12 mouse cellular contexts compared by ENCODE assay signal in genomic region chr10:39572050-39572671, GRCm38 (mm10). TPM values are rescaled to one million over a fixed set of nuclear protein-coding genes. Genes with fewer than 3 reads are reported as not detected.
DNase-seq lines count a peak whose midpoint lies in the region; ATAC-seq and TF ChIP-seq lines count a peak whose summit lies in the region.
"Had no signal": no experiment of that assay in that cellular context is flagged by ENCODE, and none has a peak within 500 bp of the region (broad histone marks: within the 10 kb centered on the region; RNA-seq: fewer than 3 reads in every experiment).

No protein-coding gene starts in this region.

- ATAC-seq in frontal cortex, adult (ENCODE audit: low TSS enrichment): peak; percentile 1; the same call in 1 of the 2 replicates
- 0 out of 2 replicates have a peak, but pooled peaks have one; percentile 15 for ATAC-seq in hindbrain, embryonic 13.5 days (ENCODE audit: low FRiP score)
- peak; percentile 60 for ATAC-seq in midbrain, embryonic 15.5 days (replicated peaks)
- no peak for ATAC-seq in heart, embryonic 12.5 days (ENCODE audit: insufficient number of reproducible peaks, low FRiP score)
- ATAC-seq: liver, postnatal 0 days had no signal

- H3K9ac ChIP-seq in hindbrain, embryonic 13.5 days: peak overlapping the region; percentile 51
- no peak overlapping the region for H3K9ac ChIP-seq in midbrain, embryonic 15.5 days
- no peak overlapping the region for H3K9ac ChIP-seq in heart, embryonic 12.5 days
- H3K9ac ChIP-seq: embryonic facial prominence, embryonic 15.5 days; liver, postnatal 0 days had no signal

- no peak overlapping the region for H3K4me3 ChIP-seq in hindbrain, embryonic 13.5 days
- H3K4me3 ChIP-seq in midbrain, embryonic 15.5 days: no peak overlapping the region
- no peak overlapping the region for H3K4me3 ChIP-seq in heart, embryonic 12.5 days
- H3K4me3 ChIP-seq: embryonic facial prominence, embryonic 15.5 days had no signal

- H3K4me1 ChIP-seq in hindbrain, embryonic 13.5 days (replicated peaks): peaks cover 40% of the 10 kb centered on the region
- H3K4me1 ChIP-seq in midbrain, embryonic 15.5 days: peaks cover 37% of the 10 kb centered on the region
- peaks cover 28% of the 10 kb centered on the region for H3K4me1 ChIP-seq in heart, embryonic 12.5 days (replicated peaks)

- H3K27ac ChIP-seq in hindbrain, embryonic 13.5 days: peak overlapping the region; percentile 90
- H3K27ac ChIP-seq in midbrain, embryonic 15.5 days: peak overlapping the region; percentile 77
- H3K27ac ChIP-seq in heart, embryonic 12.5 days (ENCODE audit: poor library complexity, severe bottlenecking): no peak overlapping the region

- no peak for TF ChIP-seq POLR2A in brain, embryonic 14.5 days (IDR thresholded peaks at IDR 0.05; ENCODE audit: borderline replicate concordance, extremely low read depth, insufficient read depth, insufficient read length, poor library complexity, severe bottlenecking)

- DNase-seq in frontal cortex, postnatal 25 days (ENCODE audit: low spot score in 2 of 2): no peak
- peak; percentile 78 for DNase-seq in brain, embryonic 14.5 days (ENCODE audit: low read depth)
- DNase-seq in gastrocnemius, postnatal 4 days (ENCODE audit: low spot score in 2 of 2): no peak
- DNase-seq in kidney, postnatal 36 days: no peak
- DNase-seq: cerebellum, postnatal 25 days; kidney, adult 8-10 months; liver, postnatal 0 days had no signal

- H3K27me3 ChIP-seq in hindbrain, embryonic 13.5 days: no peaks in the 10 kb centered on the region
- no peaks in the 10 kb centered on the region for H3K27me3 ChIP-seq in midbrain, embryonic 15.5 days (replicated peaks)
- no peaks in the 10 kb centered on the region for H3K27me3 ChIP-seq in heart, embryonic 12.5 days (replicated peaks)
- H3K27me3 ChIP-seq: embryonic facial prominence, embryonic 15.5 days had no signal

- 28% methylated on average over 9 of the region's 9 CpGs for WGBS in hindbrain, embryonic 13.5 days
- 19% methylated on average over 9 of the region's 9 CpGs for WGBS in midbrain, embryonic 15.5 days
- 69% methylated on average over 9 of the region's 9 CpGs for WGBS in heart, embryonic 12.5 days

- H3K4me2 ChIP-seq in hindbrain, embryonic 13.5 days: no peak overlapping the region
- no peak overlapping the region for H3K4me2 ChIP-seq in midbrain, embryonic 15.5 days
- no peak overlapping the region for H3K4me2 ChIP-seq in heart, embryonic 12.5 days
- H3K4me2 ChIP-seq: embryonic facial prominence, embryonic 15.5 days had no signal

- peaks cover 3% of the 10 kb centered on the region; the same call in 1 of the 2 replicates for H3K36me3 ChIP-seq in hindbrain, embryonic 13.5 days
- no peaks in the 10 kb centered on the region for H3K36me3 ChIP-seq in midbrain, embryonic 15.5 days (replicated peaks)
- no peaks in the 10 kb centered on the region for H3K36me3 ChIP-seq in heart, embryonic 12.5 days
- H3K36me3 ChIP-seq: embryonic facial prominence, embryonic 15.5 days had no signal

- no peak for TF ChIP-seq CTCF in brain, embryonic 14.5 days (IDR thresholded peaks at IDR 0.05; ENCODE audit: borderline replicate concordance, extremely low read depth, insufficient read depth, insufficient read length)

- no peaks in the 10 kb centered on the region for H3K9me3 ChIP-seq in hindbrain, embryonic 13.5 days
- H3K9me3 ChIP-seq in midbrain, embryonic 15.5 days: no peaks in the 10 kb centered on the region
- H3K9me3 ChIP-seq in heart, embryonic 12.5 days (replicated peaks): no peaks in the 10 kb centered on the region
- H3K9me3 ChIP-seq: embryonic facial prominence, embryonic 15.5 days had no signal

RNA-seq across cellular contexts. Expression of gene Traf3ip2, which starts 40.6 kb away (rescaled TPM):
- 2.8 TPM in 2 replicates for polyA plus RNA-seq in brain, embryonic 14.5 days (2012; rRNA removed)
- 8.6 TPM in 2 replicates for polyA plus RNA-seq in hindbrain, embryonic 13.5 days (2015; fragmentation: Nextera tagmentation; extraction: Ambion mirVana)
- 5.9 and 7.0 TPM in 2 replicates for polyA plus RNA-seq in midbrain, embryonic 15.5 days (2015; fragmentation: Nextera tagmentation; extraction: Ambion mirVana)
- total RNA-seq in gastrocnemius, postnatal 4 days (2021): 1 to 10 TPM; 4.4 to 5.8 TPM
- 10.9 and 11.7 TPM in 2 replicates for polyA plus RNA-seq in heart, embryonic 12.5 days (2016; fragmentation: Nextera tagmentation; extraction: Ambion mirVana)
